Mouse (Mus musculus): ENCODE measurements around the gene Tnfrsf23. TPM values are rescaled to one million over a fixed set of nuclear protein-coding genes. Genes with fewer than 3 reads are reported as not detected.
"Not testable (repeated sequence)": the region's sequence is repeated elsewhere in the genome, so short reads cannot be mapped to it uniquely, and the experiment has no call there.

The Tnfrsf23 gene
- polyA plus RNA-seq (2012; rRNA removed): 5.6 and 6.8 TPM in 2 replicates

- no peak for DNase-seq (ENCODE audit: low spot score)
Measured at GRCm38 (mm10) chr7:143685359-143686067, at the start of gene Tnfrsf23. TSS of gene Tnfrsf23 (minus strand) at chr7:143685872.

DNA sequence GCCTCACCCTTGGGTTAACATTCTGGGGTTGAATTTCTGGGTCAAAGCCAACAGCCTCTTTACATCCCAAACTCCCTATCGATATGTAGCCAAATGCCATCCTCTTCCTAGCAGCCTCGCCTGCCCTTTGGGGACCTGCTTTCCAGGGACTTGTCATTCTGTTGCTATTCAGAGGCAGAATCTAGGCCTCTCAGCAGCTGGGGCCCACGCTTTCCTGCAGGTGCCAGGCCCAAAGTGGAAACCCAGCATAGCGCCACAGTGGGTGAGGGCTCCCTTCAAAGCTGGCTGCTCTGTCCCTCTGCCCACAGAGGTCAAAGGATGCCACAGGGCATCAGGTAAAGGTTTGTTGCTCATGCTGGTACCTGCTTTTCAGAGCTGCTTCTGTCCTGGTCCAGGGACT, 48.1 kb upstream of the Tnfrsf23 start:
- DNase-seq (ENCODE audit: low spot score): no peak

DNA sequence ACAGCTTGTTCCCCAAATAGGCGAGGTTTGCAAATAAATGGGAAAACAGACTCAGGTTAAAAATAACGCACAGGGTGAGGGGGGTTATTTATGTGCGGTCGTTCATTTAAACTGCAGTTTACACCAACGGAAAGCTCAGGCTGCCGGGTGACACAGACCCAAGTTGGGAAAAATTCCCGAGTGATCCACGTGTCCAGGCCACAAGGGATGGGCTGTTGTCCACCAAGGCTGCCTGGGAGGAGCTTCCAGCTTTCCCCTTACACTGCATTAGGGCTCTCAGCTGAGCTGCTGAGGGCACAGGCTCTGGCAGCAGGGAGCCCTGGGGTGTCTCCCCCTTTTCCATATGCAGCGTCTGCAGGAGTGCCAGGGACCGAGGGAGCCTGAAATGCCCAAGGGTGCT, 44.2 kb upstream of the Tnfrsf23 start:
- DNase-seq (ENCODE audit: low spot score): no peak

GRCm38 (mm10) chr7:143726396-143726795, 40.7 kb upstream of the Tnfrsf23 start:
- no peak for DNase-seq (ENCODE audit: low spot score)

- DNase-seq (ENCODE audit: low spot score): no peak
Measured at GRCm38 (mm10) chr7:143723841-143724240, 38.2 kb upstream of the Tnfrsf23 start.

DNA sequence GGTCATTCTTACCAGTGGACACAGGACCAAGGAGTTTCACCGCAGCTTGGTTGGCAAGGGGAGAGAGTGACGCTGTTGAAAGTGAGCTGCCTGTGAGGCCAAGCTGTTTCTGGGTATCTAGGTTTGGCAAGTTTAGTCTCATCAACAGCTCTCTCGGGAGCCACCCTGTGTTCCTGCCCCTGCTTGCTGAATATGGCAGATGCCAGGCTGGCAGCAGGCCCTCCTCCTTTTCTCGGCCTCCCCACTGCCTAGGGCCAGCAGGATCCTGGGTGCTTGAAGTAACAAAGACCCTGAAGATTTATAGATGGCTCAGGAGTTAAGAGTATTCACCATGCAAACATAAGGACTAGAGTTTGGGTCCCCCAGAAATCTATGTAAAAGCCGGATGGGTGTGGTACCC, 37.0 kb upstream of the Tnfrsf23 start:
- no peak for DNase-seq (ENCODE audit: low spot score)

DNA sequence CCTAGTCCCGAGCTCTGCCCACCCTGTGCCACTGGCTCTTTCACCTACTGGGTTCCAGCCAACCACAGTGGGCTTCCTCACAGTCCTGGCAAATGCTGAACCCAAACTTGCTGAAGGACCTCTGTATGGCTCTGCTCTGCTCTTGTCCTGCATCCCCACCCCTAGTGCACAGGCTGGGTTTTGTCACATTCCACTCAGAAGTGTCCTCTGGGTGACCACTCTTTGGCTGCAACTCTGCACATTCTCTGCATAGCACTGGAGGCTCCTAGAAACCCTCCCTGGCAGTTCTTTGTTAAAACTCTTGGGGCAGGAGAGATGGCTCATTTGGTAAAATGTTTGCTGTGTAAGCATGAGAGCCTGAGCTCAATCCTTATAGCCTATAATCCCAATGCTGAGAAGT, 32.1 kb upstream of the Tnfrsf23 start:
- DNase-seq (ENCODE audit: low spot score): no peak

DNA sequence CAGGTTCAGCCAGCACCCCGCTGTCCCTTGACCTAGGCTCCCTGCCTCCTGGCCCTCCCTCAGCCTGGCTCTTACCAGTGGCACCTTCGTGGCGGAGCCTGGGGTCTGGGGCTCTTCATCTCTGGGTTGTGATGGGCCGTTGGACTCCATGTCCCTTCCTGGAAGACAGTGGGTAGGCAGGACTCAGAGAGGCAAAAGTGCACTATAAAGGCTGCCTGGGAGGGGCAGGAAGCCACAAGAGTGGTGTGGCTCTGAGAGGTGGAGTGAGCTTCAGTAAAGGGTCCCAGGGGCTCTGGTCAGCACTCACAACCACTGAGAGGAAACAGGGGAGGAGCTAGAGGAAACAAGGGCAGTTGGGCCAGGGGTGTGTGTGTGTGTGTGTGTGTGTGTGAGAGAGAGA, 27.7 kb upstream of the Tnfrsf23 start:
- no peak for DNase-seq (ENCODE audit: low spot score)

GRCm38 (mm10) chr7:143712771-143713348, 27.2 kb upstream of the Tnfrsf23 start:
- no peak for DNase-seq (ENCODE audit: low spot score)

DNA sequence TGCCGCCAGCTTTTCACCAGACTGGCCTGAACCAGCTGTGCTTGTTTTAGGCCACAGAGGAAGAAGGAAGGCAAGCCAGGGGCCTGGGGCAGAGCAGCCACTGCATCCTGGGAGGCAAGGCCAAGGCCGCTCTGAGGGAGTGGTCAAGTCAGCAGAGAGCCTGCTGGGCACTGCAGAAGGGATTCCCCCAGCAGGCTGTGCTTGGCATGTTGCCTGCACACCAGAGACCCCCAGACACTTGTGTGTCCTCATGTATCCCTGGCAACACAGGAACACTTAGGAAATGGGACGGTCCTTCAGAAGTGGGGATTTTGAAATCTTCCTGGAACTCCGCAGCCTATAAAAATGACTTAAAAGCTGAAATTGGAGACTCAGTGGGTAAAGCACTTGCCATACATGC, 26.4 kb upstream of the Tnfrsf23 start:
- DNase-seq (ENCODE audit: low spot score): no peak

GRCm38 (mm10) chr7:143711381-143711780, 25.7 kb upstream of the Tnfrsf23 start:
- DNase-seq (ENCODE audit: low spot score): no peak

DNA sequence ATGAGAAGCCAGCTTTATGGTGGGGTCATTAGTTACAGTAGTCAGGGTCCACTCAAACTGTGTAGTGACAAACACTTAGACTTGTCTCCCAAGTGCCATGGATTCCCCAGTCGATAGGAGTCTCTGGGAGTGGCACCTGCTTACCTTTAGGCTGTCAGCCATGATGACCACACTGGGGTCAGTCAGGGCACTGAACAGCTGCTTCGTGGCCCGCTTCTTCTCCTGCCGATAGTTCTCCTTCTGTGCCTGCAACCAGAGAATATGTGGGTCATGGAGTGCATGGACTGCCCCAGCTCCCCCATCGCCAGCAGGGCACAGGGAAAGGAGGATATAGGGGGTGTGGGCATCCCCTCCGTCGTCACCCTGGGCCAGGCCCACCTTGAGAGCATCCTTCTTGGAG, 23.7 kb upstream of the Tnfrsf23 start:
- no peak for DNase-seq (ENCODE audit: low spot score)

- peak; percentile 74 for DNase-seq (ENCODE audit: low spot score)
Measured at GRCm38 (mm10) chr7:143706697-143707438, 21.2 kb upstream of the Tnfrsf23 start.

DNA sequence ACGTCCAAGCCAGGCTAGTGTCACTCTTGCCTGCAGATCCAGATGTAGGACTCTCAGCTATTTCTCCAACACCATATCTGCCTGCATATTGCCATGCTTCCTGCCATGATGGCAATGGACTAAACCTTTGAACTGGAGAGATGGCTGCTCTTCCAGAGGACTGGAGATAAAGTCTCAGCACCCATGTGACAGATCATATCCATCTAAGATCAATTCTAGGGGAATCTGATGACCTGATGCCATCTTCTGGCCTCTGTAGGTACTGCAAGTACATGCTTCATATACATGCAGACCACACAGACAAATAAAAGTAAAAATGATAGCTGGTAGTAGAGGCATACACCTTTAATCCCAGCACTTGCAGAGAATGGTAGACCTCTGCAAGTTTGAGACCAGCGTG, 10.5 kb upstream of the Tnfrsf23 start:
- DNase-seq (ENCODE audit: low spot score): no peak

DNA sequence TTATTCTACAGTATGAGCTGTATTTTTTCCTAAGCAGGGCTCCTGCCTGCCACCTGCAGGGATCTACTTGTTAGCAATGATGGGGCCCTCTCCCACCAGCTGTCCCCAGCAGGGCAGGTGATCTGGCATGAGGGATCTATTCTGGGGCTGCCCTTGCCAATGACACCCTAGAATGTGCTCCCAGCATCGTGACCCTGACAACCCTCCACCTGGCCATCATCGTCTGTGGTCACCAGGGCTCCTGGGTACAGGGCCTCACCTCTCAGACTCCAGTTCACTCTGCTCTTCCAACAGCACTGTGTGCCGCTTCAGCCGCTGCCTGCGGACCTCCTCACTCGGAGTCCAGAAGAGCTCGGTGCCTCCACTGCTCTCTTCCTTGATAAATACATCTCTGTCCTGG, 8.9 kb upstream of the Tnfrsf23 start:
- DNase-seq (ENCODE audit: low spot score): no peak

DNA sequence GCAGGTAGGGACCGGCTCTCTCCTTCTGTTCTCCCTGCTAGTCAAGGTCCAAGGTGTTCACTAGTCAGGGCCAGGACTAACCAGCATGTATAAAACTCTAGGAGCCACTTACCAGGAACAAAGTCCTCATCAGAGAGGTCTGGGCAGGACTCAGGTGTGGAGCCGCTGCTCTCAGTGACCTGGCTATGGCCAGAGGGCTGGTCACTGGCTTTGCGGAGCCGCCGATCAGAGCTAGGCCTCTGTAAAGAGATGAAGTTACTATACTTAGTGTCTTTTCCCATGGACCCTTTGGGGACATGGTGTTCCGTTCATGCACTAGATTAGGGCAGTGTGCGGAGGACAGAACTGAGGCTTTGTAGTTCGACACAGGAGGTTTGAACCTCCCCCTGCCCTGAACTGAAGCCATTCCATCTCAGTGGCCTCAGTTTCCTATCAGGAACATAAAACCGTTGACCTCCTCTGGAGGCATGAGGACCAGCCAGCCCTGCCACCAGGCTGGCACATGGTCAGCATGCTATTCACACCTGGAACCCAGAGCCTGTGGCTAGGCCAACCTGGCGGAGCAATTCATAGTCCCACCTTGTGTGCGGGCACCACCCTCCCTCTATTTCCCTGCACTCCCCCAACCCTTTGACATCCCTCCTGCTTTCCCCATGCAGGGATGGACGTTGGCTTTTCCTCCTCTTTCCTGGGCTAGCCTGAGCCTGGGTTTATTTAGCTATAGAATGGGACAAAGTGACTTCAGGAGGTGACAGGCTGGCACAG, 7.3 kb upstream of the Tnfrsf23 start:
- DNase-seq (ENCODE audit: low spot score): peak; percentile 19

DNA sequence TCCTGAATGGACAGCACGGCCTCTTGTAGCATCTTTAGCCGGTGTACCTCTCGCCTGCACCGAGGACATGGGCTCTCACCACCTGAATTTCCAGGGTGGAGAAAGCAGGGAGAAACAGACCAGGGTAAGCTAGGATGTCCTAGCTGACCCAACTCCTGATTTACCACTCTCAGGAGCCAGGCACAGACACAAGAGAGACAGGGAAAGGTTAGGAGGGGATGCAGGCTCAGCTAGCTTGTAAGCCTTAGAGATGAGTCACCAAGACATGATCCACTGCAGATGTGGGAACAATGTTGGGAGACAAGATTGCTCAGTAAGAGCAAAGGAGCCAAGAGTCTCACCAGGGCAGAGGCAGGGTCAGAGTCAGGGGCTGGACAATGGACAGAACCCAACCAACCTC, 6.2 kb upstream of the Tnfrsf23 start:
- no peak for DNase-seq (ENCODE audit: low spot score)

DNA sequence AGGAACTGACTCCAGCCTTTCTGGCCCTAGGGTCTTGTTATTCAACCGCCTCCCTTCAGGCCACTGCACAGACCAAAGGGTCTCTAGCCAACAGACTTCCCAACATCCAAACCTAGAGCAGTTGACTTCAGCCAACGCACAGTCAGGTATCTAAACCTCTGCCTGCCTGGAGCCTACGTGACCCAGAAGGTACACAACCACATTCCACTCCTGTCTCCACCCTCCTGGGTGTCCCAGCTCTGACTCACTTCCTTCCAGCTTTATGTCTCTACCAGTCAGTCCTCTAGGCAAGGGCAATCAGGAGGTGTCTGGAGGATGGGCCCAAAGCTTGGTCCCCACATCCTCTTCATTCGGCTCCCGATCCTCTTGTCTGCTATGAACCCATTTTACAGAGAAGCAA, 5.5 kb upstream of the Tnfrsf23 start:
- peak; percentile 17 for DNase-seq (ENCODE audit: low spot score)

DNA sequence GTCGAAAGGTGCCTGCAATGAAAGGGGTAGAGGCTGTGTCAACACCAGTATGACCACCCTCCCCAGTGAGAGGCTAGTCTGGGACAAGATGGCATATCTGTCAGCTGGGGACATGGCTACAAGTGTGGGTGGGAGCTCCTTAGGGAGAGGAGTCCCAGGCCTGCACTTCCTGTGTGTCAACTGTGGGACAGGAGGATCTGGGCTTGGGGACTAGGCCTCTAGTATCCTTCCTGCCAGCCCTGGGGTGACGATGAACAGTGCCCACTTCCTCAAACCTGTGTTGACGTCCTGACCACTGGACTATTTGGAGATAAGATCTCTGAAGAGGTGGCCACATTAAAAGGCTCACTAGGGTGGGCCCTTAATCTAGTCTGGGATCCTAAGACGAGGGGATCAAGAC, 4.3 kb upstream of the Tnfrsf23 start:
- DNase-seq (ENCODE audit: low spot score): no peak

DNA sequence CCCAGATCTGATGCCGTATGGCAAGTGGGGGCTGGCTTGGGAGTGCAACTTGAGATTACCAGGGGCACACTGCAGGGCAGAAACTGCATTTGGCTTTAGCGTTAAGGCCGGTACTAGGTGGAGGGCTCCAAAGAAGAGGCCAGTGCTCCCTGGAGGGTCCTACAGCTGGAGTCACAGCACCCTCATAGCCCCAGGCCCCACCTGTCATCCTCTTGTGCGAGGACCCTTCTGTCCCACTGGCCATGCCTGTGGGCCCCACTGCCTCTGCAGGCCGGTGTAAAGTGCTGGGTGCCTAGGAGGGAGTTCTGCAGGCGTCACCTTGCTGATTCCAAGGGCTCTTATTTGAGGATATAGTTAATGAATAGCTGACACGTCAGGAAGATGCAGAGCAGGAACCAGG, 3.8 kb upstream of the Tnfrsf23 start:
- DNase-seq (ENCODE audit: low spot score): no peak

GRCm38 (mm10) chr7:143686676-143687075, 1.0 kb upstream of the Tnfrsf23 start:
- DNase-seq (ENCODE audit: low spot score): not testable (repeated sequence)

GRCm38 (mm10) chr7:143686191-143686590, 519 bp upstream of the Tnfrsf23 start:
- DNase-seq (ENCODE audit: low spot score): not testable (repeated sequence)

Measured in urinary bladder, adult 2 months (tissue).